Mouse (Mus musculus): ENCODE data around the gene Rwdd3.

DNA sequence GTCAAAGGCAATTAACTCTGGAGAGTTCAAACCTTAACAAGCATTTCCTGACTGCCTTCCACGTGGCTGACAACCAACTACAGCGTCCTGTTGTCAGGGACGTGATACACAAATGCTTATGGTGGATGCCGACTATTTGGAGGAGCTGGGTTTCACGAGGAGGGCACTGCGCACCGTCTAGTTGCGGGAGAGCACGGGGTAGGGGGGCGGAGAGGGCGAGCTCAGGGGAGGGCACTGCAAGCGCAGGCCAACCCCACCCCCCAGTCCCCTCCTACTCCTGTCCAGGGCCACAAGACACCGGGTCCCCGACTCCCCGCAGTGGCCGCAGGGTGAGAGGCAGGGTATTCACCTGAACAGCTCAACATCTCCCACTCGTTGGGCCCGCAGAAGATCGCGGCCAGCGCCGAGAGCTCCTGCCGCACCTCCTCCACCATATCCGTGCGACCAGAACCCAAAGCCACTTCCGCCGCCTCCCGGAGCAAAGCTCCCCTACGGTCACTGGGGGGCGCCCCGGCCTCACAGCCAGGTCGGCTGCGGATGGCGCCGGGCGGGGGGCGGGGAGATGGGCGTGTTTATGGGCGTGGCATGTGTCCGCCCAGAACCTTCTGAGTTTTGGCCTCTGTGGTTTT lies at the start of gene Rwdd3:
- TF ChIP-seq EP300 (IDR thresholded peaks at IDR 0.05; ENCODE audit: insufficient read depth, low read depth, low read length) (no peak), POLR2A (IDR thresholded peaks at IDR 0.05; ENCODE audit: insufficient read depth, low read depth, low read length) (no peak)
